ENCODE assay signal across 17 mouse cellular contexts in genomic region chr7:137875306-137875705, GRCm38 (mm10).
"Had no signal": no experiment of that assay in that cellular context is flagged by ENCODE, and none has a peak within 500 bp of the region (broad histone marks: within the 10 kb centered on the region; RNA-seq: fewer than 3 reads in every experiment).

No protein-coding gene starts in this region.

- DNase-seq: retina, postnatal 1 day; right cerebral cortex, adult 18-20 months; right cerebral cortex, postnatal 14 days; right cerebral cortex, postnatal 25 days; right cerebral cortex, postnatal 4 days; spleen, adult 18-20 months; thymus, adult 18-20 months; thymus, adult 2 months; thymus, postnatal 14 days; thymus, postnatal 25 days; thymus, postnatal 36 days; thymus, postnatal 4 days had no signal

- H3K4me3 ChIP-seq: neural tube, embryonic 12.5 days; neural tube, embryonic 13.5 days; neural tube, embryonic 15.5 days; stomach, embryonic 15.5 days had no signal

- H3K36me3 ChIP-seq: neural tube, embryonic 12.5 days; neural tube, embryonic 13.5 days; neural tube, embryonic 15.5 days; stomach, embryonic 15.5 days had no signal

- H3K9me3 ChIP-seq: neural tube, embryonic 12.5 days; neural tube, embryonic 15.5 days; stomach, embryonic 15.5 days had no signal

- H3K4me1 ChIP-seq: neural tube, embryonic 12.5 days; neural tube, embryonic 13.5 days; neural tube, embryonic 15.5 days; stomach, embryonic 15.5 days had no signal

- H3K9ac ChIP-seq: neural tube, embryonic 12.5 days; neural tube, embryonic 13.5 days; neural tube, embryonic 15.5 days; stomach, embryonic 15.5 days had no signal

- H3K27me3 ChIP-seq: neural tube, embryonic 12.5 days; neural tube, embryonic 13.5 days; neural tube, embryonic 15.5 days; stomach, embryonic 15.5 days had no signal

- H3K27ac ChIP-seq: neural tube, embryonic 12.5 days; neural tube, embryonic 13.5 days; neural tube, embryonic 15.5 days; stomach, embryonic 15.5 days; stomach, postnatal 0 days had no signal
